Mouse (Mus musculus) lung, adult 2 months (tissue): ENCODE measurements around the gene Igll1.

Experiments
- CTCF ChIP-seq: fragments of 200-500 bp; IDR thresholded peaks from 2 replicates; pipeline ENCODE4 v1.5.1; 2011; ENCODE audit warnings: mild to moderate bottlenecking, low read length, control low read depth; ENCODE audit not compliant: insufficient read depth
- POLR2A ChIP-seq: fragments of 200-500 bp; IDR thresholded peaks from 2 replicates; pipeline ENCODE4 v1.6.1; 2011; ENCODE audit warnings: low read depth, mild to moderate bottlenecking, control low read depth, low read length, borderline replicate concordance; ENCODE audit errors: extremely low read depth

- TF ChIP-seq CTCF (no peak), POLR2A (no peak)
Measured at GRCm38 (mm10) chr16:16855541-16855940, 8.2 kb downstream of the Igll1 start.
